Comparison of ENCODE assay signal across 8 mouse cellular contexts in genomic region chr4:126599971-126600754, GRCm38 (mm10). TPM values are rescaled to one million over a fixed set of nuclear protein-coding genes. Genes with fewer than 3 reads are reported as not detected.
DNase-seq lines count a peak whose midpoint lies in the region; ATAC-seq and TF ChIP-seq lines count a peak whose summit lies in the region.

No protein-coding gene starts in this region.

- no peak overlapping the region for H3K4me3 ChIP-seq in midbrain, embryonic 10.5 days
- no peak overlapping the region for H3K4me3 ChIP-seq in midbrain, embryonic 15.5 days
- H3K4me3 ChIP-seq in embryonic facial prominence, embryonic 11.5 days (ENCODE audit: low read depth, low read length): no peak overlapping the region
- H3K4me3 ChIP-seq in limb, embryonic 14.5 days (replicated peaks; ENCODE audit: low read length): no peak overlapping the region
- H3K4me3 ChIP-seq in neural tube, embryonic 14.5 days (ENCODE audit: low read depth, low read length): no peak overlapping the region

- peaks cover 92% of the 10 kb centered on the region for H3K27me3 ChIP-seq in midbrain, embryonic 10.5 days (ENCODE audit: low read depth, poor library complexity, severe bottlenecking)
- peaks cover 27% of the 10 kb centered on the region for H3K27me3 ChIP-seq in midbrain, embryonic 15.5 days (replicated peaks)
- no peaks in the 10 kb centered on the region for H3K27me3 ChIP-seq in embryonic facial prominence, embryonic 11.5 days (ENCODE audit: control insufficient read depth, insufficient read depth, low read length)
- no peaks in the 10 kb centered on the region for H3K27me3 ChIP-seq in limb, embryonic 14.5 days (ENCODE audit: control insufficient read depth, insufficient read depth, low read length)
- no peaks in the 10 kb centered on the region for H3K27me3 ChIP-seq in neural tube, embryonic 14.5 days (ENCODE audit: control insufficient read depth, insufficient read depth, low read length)

- peak; percentile 70 for DNase-seq in midbrain, embryonic 10.5 days (ENCODE audit: low spot score)
- DNase-seq in adrenal gland, postnatal 14 days: peak; percentile 62
- DNase-seq in embryonic facial prominence, embryonic 11.5 days (ENCODE audit: low spot score): peak; percentile 87
- peak; percentile 70 for DNase-seq in limb, embryonic 14.5 days (ENCODE audit: low spot score)
- peak; percentile 53 for DNase-seq in thymus, postnatal 14 days

- H3K36me3 ChIP-seq in midbrain, embryonic 10.5 days: no peaks in the 10 kb centered on the region
- no peaks in the 10 kb centered on the region for H3K36me3 ChIP-seq in midbrain, embryonic 15.5 days (replicated peaks)
- no peaks in the 10 kb centered on the region for H3K36me3 ChIP-seq in embryonic facial prominence, embryonic 11.5 days (replicated peaks; ENCODE audit: control insufficient read depth, insufficient read depth, low read depth, low read length)
- H3K36me3 ChIP-seq in limb, embryonic 14.5 days (ENCODE audit: control insufficient read depth, insufficient read depth, low read length): no peaks in the 10 kb centered on the region
- H3K36me3 ChIP-seq in neural tube, embryonic 14.5 days (ENCODE audit: control insufficient read depth, insufficient read depth, low read length): no peaks in the 10 kb centered on the region

- no peak for TF ChIP-seq POLR2A in limb, embryonic 14.5 days (IDR thresholded peaks at IDR 0.05; ENCODE audit: borderline replicate concordance, extremely low read depth, insufficient read depth, insufficient read length)

- peaks cover 32% of the 10 kb centered on the region for H3K4me1 ChIP-seq in midbrain, embryonic 10.5 days
- H3K4me1 ChIP-seq in midbrain, embryonic 15.5 days: peaks cover 12% of the 10 kb centered on the region
- H3K4me1 ChIP-seq in embryonic facial prominence, embryonic 11.5 days (ENCODE audit: control insufficient read depth, insufficient read depth, low read length): no peaks in the 10 kb centered on the region
- peaks cover 8% of the 10 kb centered on the region; the same call in 1 of the 2 replicates for H3K4me1 ChIP-seq in limb, embryonic 14.5 days (ENCODE audit: control insufficient read depth, insufficient read depth, low read length)
- H3K4me1 ChIP-seq in neural tube, embryonic 14.5 days (ENCODE audit: control insufficient read depth, insufficient read depth, low read length): peaks cover 6% of the 10 kb centered on the region; the same call in 1 of the 2 replicates

- no peak overlapping the region for H3K4me2 ChIP-seq in midbrain, embryonic 15.5 days
- H3K4me2 ChIP-seq in embryonic facial prominence, embryonic 11.5 days (ENCODE audit: low read depth, low read length): no peak overlapping the region
- no peak overlapping the region for H3K4me2 ChIP-seq in limb, embryonic 14.5 days (replicated peaks; ENCODE audit: low read depth, low read length, severe bottlenecking)
- no peak overlapping the region for H3K4me2 ChIP-seq in neural tube, embryonic 14.5 days (ENCODE audit: low read depth, low read length)

- H3K9ac ChIP-seq in midbrain, embryonic 15.5 days: no peak overlapping the region
- H3K9ac ChIP-seq in embryonic facial prominence, embryonic 11.5 days (replicated peaks; ENCODE audit: low read length): no peak overlapping the region
- H3K9ac ChIP-seq in limb, embryonic 14.5 days (ENCODE audit: low read depth, low read length, severe bottlenecking): no peak overlapping the region
- H3K9ac ChIP-seq in neural tube, embryonic 14.5 days (replicated peaks; ENCODE audit: low read depth, low read length): no peak overlapping the region

- no peak for ATAC-seq in midbrain, embryonic 15.5 days (replicated peaks)
- ATAC-seq in embryonic facial prominence, embryonic 11.5 days (replicated peaks; ENCODE audit: insufficient number of reproducible peaks, low FRiP score, low TSS enrichment, low read depth): no peak
- peak; percentile 41 for ATAC-seq in inflammation-experienced regulatory T-cells, adult 6 months
- peak; percentile 66 for ATAC-seq in limb, embryonic 14.5 days (ENCODE audit: low FRiP score, low read depth)
- ATAC-seq in neural tube, embryonic 14.5 days (ENCODE audit: low read depth): peak; percentile 69

- H3K9me3 ChIP-seq in midbrain, embryonic 10.5 days (replicated peaks): no peaks in the 10 kb centered on the region
- H3K9me3 ChIP-seq in midbrain, embryonic 15.5 days: no peaks in the 10 kb centered on the region
- no peaks in the 10 kb centered on the region for H3K9me3 ChIP-seq in embryonic facial prominence, embryonic 11.5 days (replicated peaks; ENCODE audit: control insufficient read depth, low read length)
- no peaks in the 10 kb centered on the region for H3K9me3 ChIP-seq in limb, embryonic 14.5 days (ENCODE audit: control insufficient read depth, low read length)
- no peaks in the 10 kb centered on the region for H3K9me3 ChIP-seq in neural tube, embryonic 14.5 days (ENCODE audit: control insufficient read depth, low read length)

- 33% methylated on average over 8 of the region's 8 CpGs for WGBS in midbrain, embryonic 10.5 days
- WGBS in midbrain, embryonic 15.5 days: 29% methylated on average over 8 of the region's 8 CpGs
- WGBS in embryonic facial prominence, embryonic 11.5 days: 35% methylated on average over 8 of the region's 8 CpGs
- 35% methylated on average over 8 of the region's 8 CpGs for WGBS in limb, embryonic 14.5 days
- WGBS in neural tube, embryonic 14.5 days: 35% methylated on average over 8 of the region's 8 CpGs

- H3K27ac ChIP-seq in midbrain, embryonic 10.5 days (replicated peaks): no peak overlapping the region
- H3K27ac ChIP-seq in midbrain, embryonic 15.5 days: no peak overlapping the region
- H3K27ac ChIP-seq in embryonic facial prominence, embryonic 11.5 days (replicated peaks; ENCODE audit: low read depth, low read length): no peak overlapping the region
- H3K27ac ChIP-seq in limb, embryonic 14.5 days (replicated peaks; ENCODE audit: low read depth, low read length): no peak overlapping the region
- no peak overlapping the region for H3K27ac ChIP-seq in neural tube, embryonic 14.5 days (ENCODE audit: low read depth, low read length)

RNA-seq across cellular contexts. Expression of gene 5730409E04Rik, which starts 9.5 kb away (rescaled TPM):
- polyA plus RNA-seq in midbrain, embryonic 10.5 days (2016; fragmentation: Nextera tagmentation; extraction: Ambion mirVana): 1.0 and 1.4 TPM in 2 replicates
- polyA plus RNA-seq in midbrain, embryonic 15.5 days (2015; fragmentation: Nextera tagmentation; extraction: Ambion mirVana): 16.3 and 16.6 TPM in 2 replicates
- 8.8 and 11.7 TPM in 2 replicates for total RNA-seq in adrenal gland, postnatal 14 days (2021)
- 1.4 and 1.8 TPM in 2 replicates for polyA plus RNA-seq in embryonic facial prominence, embryonic 11.5 days (2014; fragmentation: Nextera tagmentation; extraction: Ambion mirVana)
- under 1 TPM; 0.51 to 0.66 (median 0.58) TPM for polyA plus RNA-seq in inflammation-experienced regulatory T-cells, adult 6 months (2017; shearing (Covaris generic))
- 11.7 and 12.1 TPM in 2 replicates for polyA plus RNA-seq in limb, embryonic 14.5 days (2012; rRNA removed)
- polyA plus RNA-seq in limb, embryonic 14.5 days (2014; fragmentation: Nextera tagmentation; extraction: Ambion mirVana): 4.8 and 5.4 TPM in 2 replicates
- polyA plus RNA-seq in neural tube, embryonic 14.5 days (2014; fragmentation: Nextera tagmentation; extraction: Ambion mirVana): 16.5 and 23.7 TPM in 2 replicates

RNA-seq across cellular contexts. Expression of gene Clspn, which starts 43.4 kb away (rescaled TPM):
- 55.3 and 55.8 TPM in 2 replicates for polyA plus RNA-seq in midbrain, embryonic 10.5 days (2016; fragmentation: Nextera tagmentation; extraction: Ambion mirVana)
- 5.7 and 6.2 TPM in 2 replicates for polyA plus RNA-seq in midbrain, embryonic 15.5 days (2015; fragmentation: Nextera tagmentation; extraction: Ambion mirVana)
- 10.2 and 11.3 TPM in 2 replicates for total RNA-seq in adrenal gland, postnatal 14 days (2021)
- 51.6 and 54.4 TPM in 2 replicates for polyA plus RNA-seq in embryonic facial prominence, embryonic 11.5 days (2014; fragmentation: Nextera tagmentation; extraction: Ambion mirVana)
- polyA plus RNA-seq in inflammation-experienced regulatory T-cells, adult 6 months (2017; shearing (Covaris generic)): 10 to 100 TPM in 1 of 3 experiments, 1 to 10 TPM in 2; 2.4 to 30.1 (median 2.6) TPM
- polyA plus RNA-seq in limb, embryonic 14.5 days (2012; rRNA removed): 12.0 and 22.6 TPM in 2 replicates
- 34.2 and 39.2 TPM in 2 replicates for polyA plus RNA-seq in limb, embryonic 14.5 days (2014; fragmentation: Nextera tagmentation; extraction: Ambion mirVana)
- polyA plus RNA-seq in neural tube, embryonic 14.5 days (2014; fragmentation: Nextera tagmentation; extraction: Ambion mirVana): 3.0 and 3.4 TPM in 2 replicates

Comparison
In these comparisons a context has a peak if more than half of its experiments do, and no peak if none do; other contexts are left out.
1. ATAC-seq: peak in inflammation-experienced regulatory T-cells, adult 6 months (single experiment), limb, embryonic 14.5 days (single experiment) and neural tube, embryonic 14.5 days (single experiment); none in midbrain, embryonic 15.5 days (single experiment) and embryonic facial prominence, embryonic 11.5 days (single experiment).
2. Peak in every context shown above with its lines, with median percentiles within 50 percentile points of each other: DNase-seq.